Mouse (Mus musculus) forebrain, embryonic 13.5 days (tissue): ENCODE data around the gene Hexim1. TPM values are rescaled to one million over a fixed set of nuclear protein-coding genes. Genes with fewer than 3 reads are reported as not detected.

Experiments
- ATAC-seq: fragments of 200-750 bp; cut with Nextera tagmentation; 2 replicates; pipeline ENCODE4 v1.8.0; 2017
- H3K27ac ChIP-seq: fragments of 300-500 bp; sonication (generic); 2 replicates; pipeline ENCODE4 v1.5.1; 2015; ENCODE audit warnings: inconsistent platforms, mild to moderate bottlenecking, moderate library complexity
- H3K27me3 ChIP-seq: fragments of 300-500 bp; sonication (generic); 2 replicates; pipeline ENCODE4 v1.6.1; 2015; ENCODE audit warnings: mild to moderate bottlenecking, inconsistent platforms
- H3K36me3 ChIP-seq: fragments of 300-500 bp; sonication (generic); 2 replicates; pipeline ENCODE4 v1.6.1; 2015; ENCODE audit warnings: mild to moderate bottlenecking, inconsistent platforms; ENCODE audit not compliant: poor library complexity, severe bottlenecking
- H3K4me1 ChIP-seq: fragments of 300-500 bp; sonication (generic); 2 replicates; pipeline ENCODE4 v1.6.1; 2015; ENCODE audit warnings: inconsistent platforms
- H3K4me2 ChIP-seq: fragments of 300-500 bp; sonication (generic); 2 replicates; pipeline ENCODE4 v1.6.1; 2015; ENCODE audit warnings: inconsistent platforms, mild to moderate bottlenecking, moderate library complexity
- H3K4me3 ChIP-seq: fragments of 300-500 bp; sonication (generic); 2 replicates; pipeline ENCODE4 v1.5.1; 2015; ENCODE audit warnings: mild to moderate bottlenecking, inconsistent platforms
- H3K9ac ChIP-seq: fragments of 300-500 bp; sonication (generic); 2 replicates; pipeline ENCODE4 v1.6.1; 2015; ENCODE audit warnings: mild to moderate bottlenecking, inconsistent platforms
- H3K9me3 ChIP-seq: fragments of 300-500 bp; sonication (generic); replicated peaks from 2 replicates; pipeline ENCODE4 v1.6.1; 2016; ENCODE audit warnings: inconsistent platforms
- WGBS: fragments of 180-500 bp; shearing (Covaris S2); methylation state at CpG from one replicate; pipeline ENCODE4 v1.1.7; 2015; 5-methylcytosine and 5-hydroxymethylcytosine counted together
- polyA plus RNA-seq: library from polyadenylated mRNA; unstranded; fragments of >200 nt; fragmentation: Nextera tagmentation; extraction: Ambion mirVana; gene quantifications from 2 replicates; pipeline ENCODE4 v1.2.1, GENCODE M21; 2015

Gene Hexim1
- polyA plus RNA-seq, 1 experiment from 2014 or later = 3.3 TPM

- Histone ChIP-seq H3K4me1 (peaks cover 37% of the 10 kb centered on the region), H3K4me3 (peak overlapping the region; percentile 88), H3K27ac (peak overlapping the region; percentile 95), H3K4me2 (peak overlapping the region; percentile 81), H3K36me3 (no peaks in the 10 kb centered on the region), H3K27me3 (no peaks in the 10 kb centered on the region), H3K9me3 (no peaks in the 10 kb centered on the region), H3K9ac (peak overlapping the region; percentile 99)
- WGBS = under 1% methylated on average over 54 of the region's 58 CpGs
- peak; percentile 95 for ATAC-seq
Observed at GRCm38 (mm10) chr11:103132576-103133455, 16.8 kb downstream of the Hexim1 start.

DNA sequence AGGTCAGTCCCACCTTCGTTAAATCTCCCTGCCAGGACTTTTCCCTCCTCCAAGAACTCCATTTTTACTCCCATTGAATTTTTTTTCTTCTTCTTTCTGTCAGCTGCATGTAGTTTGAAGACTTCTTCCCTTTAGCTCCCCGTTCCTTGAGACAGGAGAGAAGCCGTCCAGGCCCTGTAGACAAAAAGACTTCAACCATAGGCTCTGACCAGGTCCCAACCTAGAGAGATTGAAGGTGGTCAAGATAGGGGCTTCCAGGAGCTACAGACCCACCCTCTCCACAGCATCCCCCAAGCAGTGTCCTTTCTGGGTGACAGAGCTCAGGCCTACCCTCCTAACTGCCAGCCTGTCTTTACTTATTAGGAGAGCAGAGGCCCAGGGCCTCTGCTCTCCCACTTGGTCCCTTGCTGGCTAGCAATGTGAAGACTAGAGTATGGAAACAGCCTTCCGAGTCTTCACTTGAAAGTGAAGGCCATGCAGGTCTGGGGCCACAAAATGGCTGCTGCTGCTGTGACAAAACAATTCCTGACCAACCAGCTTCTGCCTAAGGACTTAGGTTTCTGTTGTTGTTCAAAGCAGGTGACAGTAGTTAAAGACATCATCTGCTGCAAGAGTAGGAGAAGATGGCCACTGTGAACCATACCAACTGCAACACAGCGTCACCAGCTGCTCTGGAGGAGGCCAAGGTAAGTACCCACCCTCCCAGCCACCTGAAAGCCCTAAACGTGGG, 17.6 kb downstream of the Hexim1 start:
- H3K27me3 ChIP-seq = no peaks in the 10 kb centered on the region
- peak overlapping the region; percentile 65 for H3K27ac ChIP-seq
- H3K36me3 ChIP-seq = peaks cover 7% of the 10 kb centered on the region
- H3K4me2 ChIP-seq = peak overlapping the region; percentile 56
- WGBS = 53% methylated on average over 6 of the region's 6 CpGs
- H3K4me1 ChIP-seq = peaks cover 37% of the 10 kb centered on the region
- ATAC-seq = peak; percentile 17; the same call in 1 of the 2 replicates
- peak overlapping the region; percentile 28 for H3K4me3 ChIP-seq
- no peaks in the 10 kb centered on the region for H3K9me3 ChIP-seq
- H3K9ac ChIP-seq = peak overlapping the region; percentile 49

DNA sequence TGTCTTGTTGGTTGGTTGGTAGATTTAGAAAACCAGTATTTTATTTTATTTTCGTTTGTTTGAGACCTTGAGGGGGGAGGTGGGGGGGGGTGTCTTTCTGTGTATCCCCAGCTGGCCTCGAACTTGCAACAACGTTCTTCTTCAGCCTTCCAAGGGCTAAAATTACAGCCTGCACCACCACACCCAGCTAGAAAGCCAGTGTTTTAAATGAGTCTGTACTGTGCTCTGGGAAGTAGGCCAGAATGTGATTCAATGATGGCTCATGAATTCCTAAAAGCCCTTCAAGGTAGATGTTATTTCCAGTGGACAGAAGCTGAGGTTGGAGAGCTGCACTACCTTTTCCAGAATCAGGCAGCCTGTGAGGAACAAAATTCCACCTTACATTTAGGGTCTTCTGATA, 18.2 kb downstream of the Hexim1 start:
- Histone ChIP-seq H3K36me3 (peaks cover 13% of the 10 kb centered on the region), H3K27me3 (no peaks in the 10 kb centered on the region), H3K4me3 (no peak overlapping the region), H3K9me3 (no peaks in the 10 kb centered on the region), H3K4me2 (peak overlapping the region; percentile 56; the same call in 1 of the 2 replicates), H3K27ac (no peak overlapping the region), H3K4me1 (peaks cover 37% of the 10 kb centered on the region), H3K9ac (no peak overlapping the region)
- ATAC-seq = no peak
- WGBS = 74% methylated on average over 3 of the region's 3 CpGs

DNA sequence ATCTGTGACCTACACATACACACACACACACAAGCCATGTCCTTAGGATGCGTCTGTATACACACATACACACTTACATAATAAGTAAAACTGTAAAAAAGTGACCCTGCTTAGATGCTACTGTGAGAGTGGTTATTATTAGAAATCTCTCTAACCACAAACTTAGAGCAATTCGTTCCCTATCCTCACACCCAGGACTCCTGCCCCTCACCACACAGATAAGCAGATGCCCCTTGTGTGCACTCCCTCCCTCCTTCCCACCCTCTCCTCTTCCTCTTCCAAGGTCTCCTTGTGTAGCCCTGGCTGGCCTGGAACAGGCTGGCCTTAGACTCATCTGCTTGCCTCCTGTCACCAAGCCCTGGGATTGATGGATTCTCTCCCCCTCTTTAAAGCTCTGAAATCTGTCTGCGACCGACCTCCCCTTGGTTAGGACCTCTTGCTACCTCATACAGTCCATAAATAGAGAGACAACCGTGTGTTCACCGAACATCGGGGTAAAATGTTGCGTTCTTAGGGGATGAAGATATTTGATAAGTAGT, 20.1 kb downstream of the Hexim1 start:
- Histone ChIP-seq H3K27me3 (no peaks in the 10 kb centered on the region), H3K4me2 (no peak overlapping the region), H3K4me1 (peaks cover 29% of the 10 kb centered on the region), H3K36me3 (peaks cover 24% of the 10 kb centered on the region), H3K9me3 (no peaks in the 10 kb centered on the region), H3K9ac (0 out of 2 replicates have a peak overlapping the region, but pooled peaks have one; percentile 8), H3K27ac (no peak overlapping the region), H3K4me3 (no peak overlapping the region)
- no peak for ATAC-seq
- WGBS = 92% methylated on average over 8 of the region's 8 CpGs

DNA sequence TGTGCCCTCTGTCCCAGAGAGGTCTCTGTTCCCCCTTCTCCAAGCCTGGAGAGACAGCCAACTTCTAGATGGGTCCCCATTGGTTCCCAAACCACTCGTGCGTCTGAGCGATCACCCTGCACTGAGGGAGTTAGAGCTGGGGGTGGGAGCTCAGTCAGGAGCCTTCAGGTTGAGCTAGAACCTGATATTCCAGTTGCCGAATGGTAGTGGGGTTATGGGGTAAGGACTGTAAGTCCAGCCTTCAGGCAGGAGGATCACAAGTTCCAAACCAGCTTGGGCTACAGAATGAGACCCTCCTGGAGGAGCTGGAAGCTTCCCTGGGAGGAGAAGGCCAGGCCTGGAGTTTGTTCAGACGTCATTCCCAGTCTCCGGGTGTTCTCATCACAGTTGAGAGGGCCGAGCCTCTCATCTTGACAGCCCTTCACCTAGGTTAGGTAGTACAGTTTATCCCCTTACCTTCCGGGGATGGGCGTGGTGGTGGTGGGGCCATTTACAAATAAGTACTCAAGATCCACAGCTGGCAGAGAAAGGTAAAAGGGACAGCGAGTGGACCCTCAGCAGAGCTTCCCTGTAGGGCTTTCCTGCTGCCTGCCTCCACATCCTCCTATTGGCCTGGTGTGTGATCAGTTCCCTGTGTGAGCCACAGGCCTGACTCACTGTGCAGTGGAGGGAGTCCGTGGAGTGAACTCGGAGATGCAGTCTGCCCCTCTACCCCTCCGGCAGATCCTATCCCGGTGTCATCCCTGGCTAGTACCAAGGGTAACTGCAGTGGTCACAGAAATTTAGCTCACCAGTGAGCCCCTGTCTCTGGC, 24.1 kb downstream of the Hexim1 start:
- H3K27ac ChIP-seq = no peak overlapping the region
- peaks cover 20% of the 10 kb centered on the region for H3K4me1 ChIP-seq
- 82% methylated on average over 14 of the region's 14 CpGs for WGBS
- H3K27me3 ChIP-seq = no peaks in the 10 kb centered on the region
- no peak overlapping the region for H3K4me3 ChIP-seq
- peaks cover 24% of the 10 kb centered on the region for H3K36me3 ChIP-seq
- ATAC-seq = no peak
- H3K9me3 ChIP-seq = no peaks in the 10 kb centered on the region
- no peak overlapping the region for H3K4me2 ChIP-seq
- no peak overlapping the region for H3K9ac ChIP-seq

- no peaks in the 10 kb centered on the region for H3K9me3 ChIP-seq
- no peak overlapping the region for H3K4me2 ChIP-seq
- no peaks in the 10 kb centered on the region for H3K27me3 ChIP-seq
- 70% methylated on average over 6 of the region's 6 CpGs for WGBS
- no peak for ATAC-seq
- no peak overlapping the region for H3K9ac ChIP-seq
- peaks cover 19% of the 10 kb centered on the region for H3K4me1 ChIP-seq
- H3K36me3 ChIP-seq = peaks cover 24% of the 10 kb centered on the region
- no peak overlapping the region for H3K27ac ChIP-seq
- H3K4me3 ChIP-seq = no peak overlapping the region
Observed at GRCm38 (mm10) chr11:103140763-103141100, 24.7 kb downstream of the Hexim1 start.

GRCm38 (mm10) chr11:103141101-103141943, 25.3 kb downstream of the Hexim1 start:
- 0 out of 2 replicates have a peak overlapping the region, but pooled peaks have one; percentile 48 for H3K4me2 ChIP-seq
- H3K4me3 ChIP-seq = no peak overlapping the region
- ATAC-seq = no peak
- H3K27ac ChIP-seq = peak overlapping the region; percentile 62
- 29% methylated on average over 10 of the region's 11 CpGs for WGBS
- H3K27me3 ChIP-seq = no peaks in the 10 kb centered on the region
- H3K4me1 ChIP-seq = peaks cover 19% of the 10 kb centered on the region
- no peaks in the 10 kb centered on the region for H3K9me3 ChIP-seq
- H3K36me3 ChIP-seq = peaks cover 24% of the 10 kb centered on the region
- peak overlapping the region; percentile 21; the same call in 1 of the 2 replicates for H3K9ac ChIP-seq

DNA sequence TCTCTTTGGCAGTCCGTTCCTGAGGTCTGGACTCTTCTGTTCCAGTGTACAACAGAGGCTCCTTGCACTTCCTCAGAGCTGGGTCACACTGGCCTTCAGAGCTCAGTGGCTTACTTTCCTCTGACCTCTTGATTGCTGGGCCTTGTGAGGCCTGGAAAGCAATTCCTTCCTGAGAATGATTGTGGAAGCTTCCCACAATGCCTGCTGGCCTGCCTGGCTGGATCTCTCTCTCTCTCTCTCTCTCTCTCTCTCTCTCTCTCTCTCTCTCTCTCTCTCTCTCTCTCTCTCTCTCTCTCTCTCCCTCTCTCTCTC, 25.9 kb downstream of the Hexim1 start:
- 30% methylated on average over 1 of the region's 1 CpGs for WGBS
- ATAC-seq = no peak

GRCm38 (mm10) chr11:103142441-103143182, 26.6 kb downstream of the Hexim1 start:
- ATAC-seq = peak; percentile 95
- Histone ChIP-seq H3K27ac (peak overlapping the region; percentile 62), H3K9me3 (no peaks in the 10 kb centered on the region), H3K36me3 (peaks cover 24% of the 10 kb centered on the region), H3K4me1 (peaks cover 19% of the 10 kb centered on the region), H3K4me3 (peak overlapping the region; percentile 23), H3K9ac (peak overlapping the region; percentile 38), H3K4me2 (peak overlapping the region; percentile 48), H3K27me3 (no peaks in the 10 kb centered on the region)
- WGBS = 38% methylated on average over 7 of the region's 8 CpGs

More for the DNA sequence above, 25.9 kb downstream of the Hexim1 start:
- H3K36me3 ChIP-seq = peaks cover 24% of the 10 kb centered on the region
- H3K4me1 ChIP-seq = peaks cover 19% of the 10 kb centered on the region
- H3K9me3 ChIP-seq = no peaks in the 10 kb centered on the region
- no peak overlapping the region for H3K4me3 ChIP-seq
- H3K27me3 ChIP-seq = no peaks in the 10 kb centered on the region
- H3K4me2 ChIP-seq = 0 out of 2 replicates have a peak overlapping the region, but pooled peaks have one; percentile 48
- peak overlapping the region; percentile 62 for H3K27ac ChIP-seq
- peak overlapping the region; percentile 21; the same call in 1 of the 2 replicates for H3K9ac ChIP-seq
